Mouse (Mus musculus): ENCODE results near the gene Impg2. TPM values are rescaled to one million over a fixed set of nuclear protein-coding genes. Genes with fewer than 3 reads are reported as not detected.
A peak's percentile ranks its signal among the peaks of the same experiment; 100 is the strongest.

Impg2 gene
- polyA plus RNA-seq, 1 experiment from 2014 or later = not detected

- no peak overlapping the region for H3K4me2 ChIP-seq (ENCODE audit: low read depth, severe bottlenecking)
- no peaks in the 10 kb centered on the region for H3K36me3 ChIP-seq (ENCODE audit: control insufficient read depth, insufficient read depth, low read length)
- WGBS = 56% methylated on average over 10 of the region's 10 CpGs
- H3K27ac ChIP-seq (replicated peaks; ENCODE audit: low read depth, low read length) = no peak overlapping the region
- DNase-seq (ENCODE audit: low spot score) (peak; percentile 44), ATAC-seq (ENCODE audit: insufficient number of reproducible peaks, low FRiP score, low TSS enrichment, low read depth) (no peak)
- H3K9me3 ChIP-seq (ENCODE audit: control insufficient read depth, low read length) = no peaks in the 10 kb centered on the region
- no peaks in the 10 kb centered on the region for H3K27me3 ChIP-seq (ENCODE audit: control insufficient read depth, insufficient read depth, low read length)
- no peak overlapping the region for H3K9ac ChIP-seq (ENCODE audit: low read length)
- H3K4me3 ChIP-seq (ENCODE audit: low read depth, low read length) = no peak overlapping the region
- H3K4me1 ChIP-seq (ENCODE audit: control insufficient read depth, insufficient read depth, low read length) = no peaks in the 10 kb centered on the region
These were observed 27.2 kb downstream of the Impg2 start for GRCm38 (mm10) chr16:56231300-56231699.

GRCm38 (mm10) chr16:56232736-56233135, 28.6 kb downstream of the Impg2 start:
- ATAC-seq (ENCODE audit: insufficient number of reproducible peaks, low FRiP score, low TSS enrichment, low read depth) = no peak
- no peaks in the 10 kb centered on the region for H3K9me3 ChIP-seq (ENCODE audit: control insufficient read depth, low read length)
- H3K36me3 ChIP-seq (ENCODE audit: control insufficient read depth, insufficient read depth, low read length) = no peaks in the 10 kb centered on the region
- DNase-seq (ENCODE audit: low spot score) = no peak
- H3K27ac ChIP-seq (replicated peaks; ENCODE audit: low read depth, low read length) = no peak overlapping the region
- no peak overlapping the region for H3K9ac ChIP-seq (ENCODE audit: low read length)
- no peaks in the 10 kb centered on the region for H3K27me3 ChIP-seq (ENCODE audit: control insufficient read depth, insufficient read depth, low read length)
- H3K4me3 ChIP-seq (ENCODE audit: low read depth, low read length) = no peak overlapping the region
- WGBS = 77% methylated on average over 10 of the region's 10 CpGs
- H3K4me1 ChIP-seq (ENCODE audit: control insufficient read depth, insufficient read depth, low read length) = no peaks in the 10 kb centered on the region
- H3K4me2 ChIP-seq (ENCODE audit: low read depth, severe bottlenecking) = no peak overlapping the region

- no peak overlapping the region for H3K4me2 ChIP-seq (ENCODE audit: low read depth, severe bottlenecking)
- 93% methylated on average over 3 of the region's 3 CpGs for WGBS
- H3K4me1 ChIP-seq (ENCODE audit: control insufficient read depth, insufficient read depth, low read length) = no peaks in the 10 kb centered on the region
- DNase-seq (ENCODE audit: low spot score) = no peak
- H3K9me3 ChIP-seq (ENCODE audit: control insufficient read depth, low read length) = no peaks in the 10 kb centered on the region
- no peaks in the 10 kb centered on the region for H3K27me3 ChIP-seq (ENCODE audit: control insufficient read depth, insufficient read depth, low read length)
- no peak overlapping the region for H3K4me3 ChIP-seq (ENCODE audit: low read depth, low read length)
- H3K27ac ChIP-seq (replicated peaks; ENCODE audit: low read depth, low read length) = no peak overlapping the region
- H3K36me3 ChIP-seq (ENCODE audit: control insufficient read depth, insufficient read depth, low read length) = no peaks in the 10 kb centered on the region
- ATAC-seq (ENCODE audit: insufficient number of reproducible peaks, low FRiP score, low TSS enrichment, low read depth) = no peak
- no peak overlapping the region for H3K9ac ChIP-seq (ENCODE audit: low read length)
These were observed 41.9 kb downstream of the Impg2 start for GRCm38 (mm10) chr16:56246031-56246430.

GRCm38 (mm10) chr16:56273917-56274316, 69.8 kb downstream of the Impg2 start:
- no peaks in the 10 kb centered on the region for H3K9me3 ChIP-seq (ENCODE audit: control insufficient read depth, low read length)
- H3K36me3 ChIP-seq (ENCODE audit: control insufficient read depth, insufficient read depth, low read length) = no peaks in the 10 kb centered on the region
- DNase-seq (ENCODE audit: low spot score) = no peak
- 97% methylated on average over 1 of the region's 1 CpGs for WGBS
- no peak overlapping the region for H3K27ac ChIP-seq (replicated peaks; ENCODE audit: low read depth, low read length)
- no peak overlapping the region for H3K9ac ChIP-seq (ENCODE audit: low read length)
- no peak for ATAC-seq (ENCODE audit: insufficient number of reproducible peaks, low FRiP score, low TSS enrichment, low read depth)
- H3K4me3 ChIP-seq (ENCODE audit: low read depth, low read length) = no peak overlapping the region
- no peaks in the 10 kb centered on the region for H3K27me3 ChIP-seq (ENCODE audit: control insufficient read depth, insufficient read depth, low read length)
- H3K4me2 ChIP-seq (ENCODE audit: low read depth, severe bottlenecking) = no peak overlapping the region
- no peaks in the 10 kb centered on the region for H3K4me1 ChIP-seq (ENCODE audit: control insufficient read depth, insufficient read depth, low read length)

- Histone ChIP-seq H3K9ac (ENCODE audit: low read length) (no peak overlapping the region), H3K4me1 (ENCODE audit: control insufficient read depth, insufficient read depth, low read length) (no peaks in the 10 kb centered on the region), H3K27ac (replicated peaks; ENCODE audit: low read depth, low read length) (no peak overlapping the region), H3K36me3 (ENCODE audit: control insufficient read depth, insufficient read depth, low read length) (no peaks in the 10 kb centered on the region), H3K4me3 (ENCODE audit: low read depth, low read length) (no peak overlapping the region), H3K4me2 (ENCODE audit: low read depth, severe bottlenecking) (no peak overlapping the region), H3K9me3 (ENCODE audit: control insufficient read depth, low read length) (no peaks in the 10 kb centered on the region), H3K27me3 (ENCODE audit: control insufficient read depth, insufficient read depth, low read length) (no peaks in the 10 kb centered on the region)
- no peak for ATAC-seq (ENCODE audit: insufficient number of reproducible peaks, low FRiP score, low TSS enrichment, low read depth)
- DNase-seq (ENCODE audit: low spot score) = no peak
- WGBS = 69% methylated on average over 9 of the region's 9 CpGs
These were observed 74.9 kb downstream of the Impg2 start for GRCm38 (mm10) chr16:56279060-56279459.

- no peaks in the 10 kb centered on the region for H3K9me3 ChIP-seq (ENCODE audit: control insufficient read depth, low read length)
- H3K27me3 ChIP-seq (ENCODE audit: control insufficient read depth, insufficient read depth, low read length) = no peaks in the 10 kb centered on the region
- H3K4me3 ChIP-seq (ENCODE audit: low read depth, low read length) = no peak overlapping the region
- H3K4me1 ChIP-seq (ENCODE audit: control insufficient read depth, insufficient read depth, low read length) = no peaks in the 10 kb centered on the region
- H3K4me2 ChIP-seq (ENCODE audit: low read depth, severe bottlenecking) = no peak overlapping the region
- H3K36me3 ChIP-seq (ENCODE audit: control insufficient read depth, insufficient read depth, low read length) = no peaks in the 10 kb centered on the region
- H3K27ac ChIP-seq (replicated peaks; ENCODE audit: low read depth, low read length) = no peak overlapping the region
- ATAC-seq (ENCODE audit: insufficient number of reproducible peaks, low FRiP score, low TSS enrichment, low read depth) = no peak
- H3K9ac ChIP-seq (ENCODE audit: low read length) = no peak overlapping the region
- DNase-seq (ENCODE audit: low spot score) = no peak
These were observed 75.6 kb downstream of the Impg2 start for GRCm38 (mm10) chr16:56279752-56280151.

GRCm38 (mm10) chr16:56281336-56281735, 77.2 kb downstream of the Impg2 start:
- Histone ChIP-seq H3K4me1 (ENCODE audit: control insufficient read depth, insufficient read depth, low read length) (no peaks in the 10 kb centered on the region), H3K4me3 (ENCODE audit: low read depth, low read length) (no peak overlapping the region), H3K4me2 (ENCODE audit: low read depth, severe bottlenecking) (no peak overlapping the region), H3K36me3 (ENCODE audit: control insufficient read depth, insufficient read depth, low read length) (no peaks in the 10 kb centered on the region), H3K27ac (replicated peaks; ENCODE audit: low read depth, low read length) (no peak overlapping the region), H3K27me3 (ENCODE audit: control insufficient read depth, insufficient read depth, low read length) (no peaks in the 10 kb centered on the region), H3K9ac (ENCODE audit: low read length) (no peak overlapping the region), H3K9me3 (ENCODE audit: control insufficient read depth, low read length) (no peaks in the 10 kb centered on the region)
- WGBS = 45% methylated on average over 4 of the region's 4 CpGs
- DNase-seq (ENCODE audit: low spot score) (no peak), ATAC-seq (ENCODE audit: insufficient number of reproducible peaks, low FRiP score, low TSS enrichment, low read depth) (no peak)

- H3K4me1 ChIP-seq (ENCODE audit: control insufficient read depth, insufficient read depth, low read length) = no peaks in the 10 kb centered on the region
- DNase-seq (ENCODE audit: low spot score) (no peak), ATAC-seq (ENCODE audit: insufficient number of reproducible peaks, low FRiP score, low TSS enrichment, low read depth) (no peak)
- no peak overlapping the region for H3K9ac ChIP-seq (ENCODE audit: low read length)
- no peaks in the 10 kb centered on the region for H3K36me3 ChIP-seq (ENCODE audit: control insufficient read depth, insufficient read depth, low read length)
- H3K27ac ChIP-seq (replicated peaks; ENCODE audit: low read depth, low read length) = no peak overlapping the region
- H3K4me2 ChIP-seq (ENCODE audit: low read depth, severe bottlenecking) = no peak overlapping the region
- H3K27me3 ChIP-seq (ENCODE audit: control insufficient read depth, insufficient read depth, low read length) = no peaks in the 10 kb centered on the region
- H3K4me3 ChIP-seq (ENCODE audit: low read depth, low read length) = no peak overlapping the region
- no peaks in the 10 kb centered on the region for H3K9me3 ChIP-seq (ENCODE audit: control insufficient read depth, low read length)
- 86% methylated on average over 1 of the region's 1 CpGs for WGBS
These were observed 79.2 kb downstream of the Impg2 start for GRCm38 (mm10) chr16:56283330-56283729.

GRCm38 (mm10) chr16:56283873-56284272, 79.8 kb downstream of the Impg2 start:
- Histone ChIP-seq H3K27ac (replicated peaks; ENCODE audit: low read depth, low read length) (no peak overlapping the region), H3K4me3 (ENCODE audit: low read depth, low read length) (no peak overlapping the region), H3K4me2 (ENCODE audit: low read depth, severe bottlenecking) (no peak overlapping the region), H3K9me3 (ENCODE audit: control insufficient read depth, low read length) (no peaks in the 10 kb centered on the region), H3K27me3 (ENCODE audit: control insufficient read depth, insufficient read depth, low read length) (no peaks in the 10 kb centered on the region), H3K36me3 (ENCODE audit: control insufficient read depth, insufficient read depth, low read length) (no peaks in the 10 kb centered on the region), H3K4me1 (ENCODE audit: control insufficient read depth, insufficient read depth, low read length) (no peaks in the 10 kb centered on the region), H3K9ac (ENCODE audit: low read length) (no peak overlapping the region)
- no peak for ATAC-seq (ENCODE audit: insufficient number of reproducible peaks, low FRiP score, low TSS enrichment, low read depth)
- 90% methylated on average over 1 of the region's 1 CpGs for WGBS
- DNase-seq (ENCODE audit: low spot score) = no peak
